In the genomic region with DNA sequence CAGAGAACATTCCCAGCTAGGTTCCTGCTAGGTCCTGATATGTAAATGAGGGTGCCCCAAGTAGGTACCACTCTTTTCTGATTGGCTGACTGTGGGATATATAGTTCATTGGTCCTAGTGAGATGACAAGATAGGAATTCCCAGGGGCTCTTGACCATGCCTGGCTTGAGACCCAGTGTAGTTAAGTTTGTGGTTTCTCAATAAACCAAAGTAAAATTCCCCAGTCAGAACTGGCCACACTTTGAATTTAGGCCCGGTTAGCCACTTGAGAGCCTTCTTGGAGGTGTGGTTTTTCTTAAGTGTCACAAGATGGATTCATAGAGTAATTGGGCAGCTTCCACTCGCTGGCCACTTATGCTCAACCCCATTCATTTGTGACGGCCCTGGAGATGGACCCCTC, we compare ENCODE assay signal across 11 mouse cellular contexts. TPM values are rescaled to one million over a fixed set of nuclear protein-coding genes. Genes with fewer than 3 reads are reported as not detected.
"Had no signal": no experiment of that assay in that cellular context is flagged by ENCODE, and none has a peak within 500 bp of the region (broad histone marks: within the 10 kb centered on the region; RNA-seq: fewer than 3 reads in every experiment).

No protein-coding gene starts in this region.

- DNase-seq: liver, embryonic 13.5 days; liver, postnatal 0 days had no signal

- H3K4me1 ChIP-seq: liver, embryonic 13.5 days; midbrain, embryonic 12.5 days; neural tube, embryonic 15.5 days had no signal

- H3K36me3 ChIP-seq: liver, embryonic 13.5 days; lung, embryonic 15.5 days; midbrain, embryonic 12.5 days; neural tube, embryonic 15.5 days had no signal

- H3K27me3 ChIP-seq: liver, embryonic 13.5 days; lung, embryonic 15.5 days; midbrain, embryonic 12.5 days; neural tube, embryonic 15.5 days had no signal

- H3K4me3 ChIP-seq: left cerebral cortex, adult 2 months; liver, embryonic 13.5 days; lung, embryonic 15.5 days; midbrain, embryonic 12.5 days; myocyte; neural tube, embryonic 15.5 days had no signal

- H3K9me3 ChIP-seq: liver, embryonic 13.5 days; lung, embryonic 15.5 days; midbrain, embryonic 12.5 days; neural tube, embryonic 15.5 days had no signal

- ATAC-seq: liver, postnatal 0 days had no signal

- H3K27ac ChIP-seq: left cerebral cortex, adult 2 months; liver, embryonic 13.5 days; lung, embryonic 15.5 days; midbrain, embryonic 12.5 days; neural tube, embryonic 15.5 days had no signal

- H3K9ac ChIP-seq: liver, embryonic 13.5 days; liver, postnatal 0 days; lung, embryonic 15.5 days; midbrain, embryonic 12.5 days; neural tube, embryonic 15.5 days had no signal

- H3K4me2 ChIP-seq: liver, embryonic 13.5 days; lung, embryonic 15.5 days; midbrain, embryonic 12.5 days; neural tube, embryonic 15.5 days had no signal

RNA-seq across cellular contexts. Expression of gene Gm21958, which starts 42.0 kb away (rescaled TPM):
- total RNA-seq: layer of hippocampus, postnatal 25 days; left cerebral cortex, adult 2 months; left cerebral cortex, postnatal 14 days; megakaryocyte-erythroid progenitor cell, adult 5-6 weeks had no signal
- polyA plus RNA-seq: liver, embryonic 13.5 days; liver, postnatal 0 days; myocyte; small intestine, adult 2 months had no signal
